Mouse (Mus musculus) kidney, embryonic 14.5 days (tissue): Measurements from ENCODE around the gene Lekr1. TPM values are rescaled to one million over a fixed set of nuclear protein-coding genes. Genes with fewer than 3 reads are reported as not detected.

Experiments used
- ATAC-seq: fragments of 200-750 bp; cut with Nextera tagmentation; 2 replicates; pipeline ENCODE4 v1.8.0; 2017; ENCODE audit warnings: moderate number of reproducible peaks, mild to moderate bottlenecking, moderate TSS enrichment, moderate library complexity; ENCODE audit not compliant: low FRiP score, low TSS enrichment
- H3K27ac ChIP-seq: fragments of 300-500 bp; sonication (generic); 2 replicates; pipeline ENCODE4 v1.5.1; 2014; ENCODE audit warnings: low read depth, mild to moderate bottlenecking, low read length, moderate library complexity, mixed read lengths
- H3K27me3 ChIP-seq: fragments of 300-500 bp; sonication (generic); 2 replicates; pipeline ENCODE4 v1.6.1; 2014; ENCODE audit warnings: mild to moderate bottlenecking, low read length; ENCODE audit not compliant: control insufficient read depth, insufficient read depth
- H3K36me3 ChIP-seq: fragments of 300-500 bp; sonication (generic); 2 replicates; pipeline ENCODE4 v1.6.1; 2014; ENCODE audit warnings: low read length, mixed read lengths; ENCODE audit not compliant: control insufficient read depth, insufficient read depth
- H3K4me1 ChIP-seq: fragments of 300-500 bp; sonication (generic); 2 replicates; pipeline ENCODE4 v1.6.1; 2014; ENCODE audit warnings: low read length, mixed read lengths; ENCODE audit not compliant: control insufficient read depth, insufficient read depth
- H3K4me2 ChIP-seq: fragments of 300-500 bp; sonication (generic); replicated peaks from 2 replicates; pipeline ENCODE4 v1.6.1; 2014; ENCODE audit warnings: low read depth, mild to moderate bottlenecking, low read length
- H3K4me3 ChIP-seq: fragments of 300-500 bp; sonication (generic); 2 replicates; pipeline ENCODE4 v1.5.1; 2014; ENCODE audit warnings: mild to moderate bottlenecking, low read length
- H3K9ac ChIP-seq: fragments of 300-500 bp; sonication (generic); 2 replicates; pipeline ENCODE4 v1.6.1; 2014; ENCODE audit warnings: low read depth, mild to moderate bottlenecking, low read length, moderate library complexity
- H3K9me3 ChIP-seq: fragments of 300-500 bp; sonication (generic); 2 replicates; pipeline ENCODE4 v1.6.1; 2016; ENCODE audit warnings: low read length; ENCODE audit not compliant: control insufficient read depth
- WGBS: fragments of 180-500 bp; shearing (Covaris S2); extraction: QIAGEN DNeasy Blood & Tissue Kit; methylation state at CpG from one replicate; pipeline ENCODE4 v1.1.7; 2014; 5-methylcytosine and 5-hydroxymethylcytosine counted together
- polyA plus RNA-seq: library from polyadenylated mRNA; unstranded; fragments of >200 nt; fragmentation: Nextera tagmentation; extraction: Ambion mirVana; gene quantifications from 2 replicates; pipeline ENCODE4 v1.2.1, GENCODE M21; 2014

Lekr1 gene
- polyA plus RNA-seq, 1 experiment from 2014 or later, result 7.2 TPM

DNA sequence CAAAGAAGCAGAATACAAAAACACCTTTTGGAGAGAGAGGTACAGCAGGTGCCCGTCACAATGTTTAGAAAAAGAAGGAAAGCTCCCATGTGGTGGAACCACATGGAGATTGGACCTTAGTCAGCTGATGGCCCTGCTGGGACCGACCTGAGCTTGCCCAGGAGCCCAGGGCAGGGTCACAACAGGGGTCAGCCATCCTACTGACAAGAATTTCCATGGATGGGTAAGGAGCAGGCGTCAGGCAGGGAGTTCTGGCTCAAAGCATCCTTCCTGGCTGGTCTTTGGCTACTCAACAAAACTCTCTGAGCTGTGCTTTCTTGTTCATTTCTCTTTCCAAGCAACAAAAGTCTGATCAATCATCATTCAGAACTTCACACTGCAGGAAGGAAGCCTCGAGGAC, 194.9 kb downstream of the Lekr1 start:
- H3K4me2 ChIP-seq, result no peak overlapping the region
- H3K9me3 ChIP-seq, result no peaks in the 10 kb centered on the region
- H3K4me3 ChIP-seq, result no peak overlapping the region
- no peak for ATAC-seq
- peak overlapping the region; percentile 6; the same call in 1 of the 2 replicates for H3K27ac ChIP-seq
- no peaks in the 10 kb centered on the region for H3K36me3 ChIP-seq
- no peaks in the 10 kb centered on the region for H3K27me3 ChIP-seq
- 31% methylated on average over 4 of the region's 4 CpGs for WGBS
- no peak overlapping the region for H3K9ac ChIP-seq
- H3K4me1 ChIP-seq, result peaks cover 36% of the 10 kb centered on the region

DNA sequence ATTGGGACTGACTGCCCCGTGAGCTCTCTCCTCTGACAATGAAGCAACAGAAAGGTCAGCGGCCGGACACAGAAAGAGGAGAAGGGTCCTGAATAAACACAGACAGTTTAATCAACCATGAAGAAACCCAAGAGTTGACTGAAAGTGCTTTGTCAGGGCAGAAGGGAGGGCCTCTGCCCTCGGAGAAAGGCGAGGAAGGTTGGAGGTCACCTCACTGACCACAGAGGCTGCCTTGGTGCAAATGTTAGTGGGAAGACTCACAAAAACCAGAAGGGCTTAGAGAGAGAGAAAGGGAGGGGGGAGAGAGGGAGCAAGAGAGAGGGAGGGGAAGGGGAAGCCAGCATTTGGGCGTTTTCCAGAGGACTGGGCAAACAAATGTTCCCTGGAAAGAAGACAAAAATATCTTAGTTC, 195.4 kb downstream of the Lekr1 start:
- Histone ChIP-seq H3K4me1 (peaks cover 36% of the 10 kb centered on the region), H3K36me3 (no peaks in the 10 kb centered on the region), H3K9ac (no peak overlapping the region), H3K4me2 (no peak overlapping the region; the same call in 1 of the 2 replicates), H3K27ac (peak overlapping the region; percentile 6; the same call in 1 of the 2 replicates), H3K9me3 (no peaks in the 10 kb centered on the region), H3K27me3 (no peaks in the 10 kb centered on the region), H3K4me3 (no peak overlapping the region)
- peak; percentile 73 for ATAC-seq
- 2% methylated on average over 6 of the region's 6 CpGs for WGBS

DNA sequence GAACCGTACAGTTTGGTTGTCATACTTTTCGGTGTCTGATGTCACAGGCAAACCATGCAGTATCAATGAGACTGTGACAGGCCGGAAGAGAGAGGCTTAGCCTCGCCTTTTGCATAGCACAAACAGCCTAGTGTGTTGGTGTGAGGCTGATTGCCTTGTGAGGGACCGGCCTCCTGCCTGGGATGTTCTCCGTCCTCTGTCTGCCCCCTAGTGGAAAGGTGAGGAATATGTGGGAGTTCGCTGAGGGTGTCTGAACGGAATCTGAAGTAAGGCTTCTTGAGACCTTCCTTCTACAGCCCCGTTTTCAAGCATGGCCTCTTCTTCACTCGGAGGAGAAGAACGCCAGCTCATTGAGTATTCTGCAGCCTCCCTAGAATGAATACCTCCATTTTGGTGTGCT, 197.3 kb downstream of the Lekr1 start:
- Histone ChIP-seq H3K36me3 (no peaks in the 10 kb centered on the region), H3K9me3 (no peaks in the 10 kb centered on the region), H3K27ac (no peak overlapping the region), H3K9ac (no peak overlapping the region), H3K27me3 (no peaks in the 10 kb centered on the region), H3K4me2 (no peak overlapping the region), H3K4me3 (no peak overlapping the region), H3K4me1 (peaks cover 32% of the 10 kb centered on the region)
- WGBS, result 4% methylated on average over 11 of the region's 11 CpGs
- peak; percentile 86 for ATAC-seq

GRCm38 (mm10) chr3:65863762-65864377, 197.8 kb downstream of the Lekr1 start:
- no peak overlapping the region for H3K27ac ChIP-seq
- H3K4me3 ChIP-seq, result no peak overlapping the region
- ATAC-seq, result no peak
- WGBS, result 69% methylated on average over 16 of the region's 16 CpGs
- H3K4me1 ChIP-seq, result peaks cover 26% of the 10 kb centered on the region
- H3K4me2 ChIP-seq, result no peak overlapping the region
- H3K36me3 ChIP-seq, result no peaks in the 10 kb centered on the region
- no peak overlapping the region for H3K9ac ChIP-seq
- H3K9me3 ChIP-seq, result no peaks in the 10 kb centered on the region
- H3K27me3 ChIP-seq, result no peaks in the 10 kb centered on the region

- H3K27ac ChIP-seq, result no peak overlapping the region
- WGBS, result 83% methylated on average over 8 of the region's 8 CpGs
- H3K36me3 ChIP-seq, result no peaks in the 10 kb centered on the region
- no peak overlapping the region for H3K4me3 ChIP-seq
- no peaks in the 10 kb centered on the region for H3K27me3 ChIP-seq
- H3K4me1 ChIP-seq, result peaks cover 13% of the 10 kb centered on the region
- no peak for ATAC-seq
- no peaks in the 10 kb centered on the region for H3K9me3 ChIP-seq
- no peak overlapping the region for H3K9ac ChIP-seq
- no peak overlapping the region for H3K4me2 ChIP-seq
These were observed 202.9 kb downstream of the Lekr1 start for GRCm38 (mm10) chr3:65868931-65869330.

GRCm38 (mm10) chr3:65869724-65870123, 203.7 kb downstream of the Lekr1 start:
- Histone ChIP-seq H3K4me1 (peaks cover 13% of the 10 kb centered on the region), H3K36me3 (no peaks in the 10 kb centered on the region), H3K9me3 (no peaks in the 10 kb centered on the region), H3K9ac (no peak overlapping the region), H3K27me3 (no peaks in the 10 kb centered on the region), H3K4me2 (no peak overlapping the region), H3K4me3 (no peak overlapping the region), H3K27ac (no peak overlapping the region)
- no peak for ATAC-seq
- WGBS, result 81% methylated on average over 6 of the region's 6 CpGs

GRCm38 (mm10) chr3:65871188-65871603, 205.2 kb downstream of the Lekr1 start:
- WGBS, result 6% methylated on average over 12 of the region's 12 CpGs
- H3K36me3 ChIP-seq, result no peaks in the 10 kb centered on the region
- no peaks in the 10 kb centered on the region for H3K9me3 ChIP-seq
- H3K4me2 ChIP-seq, result peak overlapping the region; percentile 15; the same call in 1 of the 2 replicates
- H3K4me3 ChIP-seq, result no peak overlapping the region
- H3K9ac ChIP-seq, result no peak overlapping the region; the same call in 1 of the 2 replicates
- peaks cover 13% of the 10 kb centered on the region for H3K4me1 ChIP-seq
- peak; percentile 90 for ATAC-seq
- H3K27ac ChIP-seq, result peak overlapping the region; percentile 49
- H3K27me3 ChIP-seq, result no peaks in the 10 kb centered on the region

DNA sequence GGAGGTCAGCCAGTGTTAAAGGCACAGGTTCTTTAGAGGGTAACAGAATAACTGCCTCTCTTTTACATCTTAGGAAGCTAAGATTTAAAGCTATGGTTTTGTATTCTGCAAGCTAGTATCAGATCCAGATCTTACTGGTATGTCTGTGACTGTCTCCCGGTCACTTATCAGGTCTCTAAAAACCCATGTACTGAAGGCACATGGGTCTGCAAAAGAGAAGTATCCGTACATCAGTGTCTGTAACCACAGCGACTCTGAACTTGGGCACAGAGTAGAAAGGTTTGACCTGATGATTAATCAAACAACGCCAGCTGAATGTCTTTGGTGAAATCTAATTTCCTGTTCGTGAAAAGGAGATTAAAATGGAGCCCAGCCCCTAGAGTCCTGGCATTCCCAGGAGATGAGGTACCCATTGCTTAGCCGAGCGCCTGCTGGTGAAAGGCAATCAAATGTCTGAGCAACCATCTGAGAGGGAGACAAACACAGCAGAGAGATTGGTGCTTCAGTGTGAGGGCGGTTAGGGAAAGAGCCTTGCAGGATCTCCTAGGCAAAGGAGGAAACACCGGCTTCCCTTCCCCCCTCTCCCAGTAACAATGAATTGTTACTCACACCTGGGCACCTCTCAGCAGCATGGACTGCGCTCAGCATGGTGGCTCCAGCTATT, 205.7 kb downstream of the Lekr1 start:
- Histone ChIP-seq H3K36me3 (no peaks in the 10 kb centered on the region), H3K4me3 (no peak overlapping the region), H3K9ac (no peak overlapping the region), H3K27ac (peak overlapping the region; percentile 49), H3K27me3 (no peaks in the 10 kb centered on the region), H3K4me2 (no peak overlapping the region), H3K9me3 (no peaks in the 10 kb centered on the region), H3K4me1 (peaks cover 13% of the 10 kb centered on the region)
- peak; percentile 36 for ATAC-seq
- WGBS, result 39% methylated on average over 10 of the region's 10 CpGs

DNA sequence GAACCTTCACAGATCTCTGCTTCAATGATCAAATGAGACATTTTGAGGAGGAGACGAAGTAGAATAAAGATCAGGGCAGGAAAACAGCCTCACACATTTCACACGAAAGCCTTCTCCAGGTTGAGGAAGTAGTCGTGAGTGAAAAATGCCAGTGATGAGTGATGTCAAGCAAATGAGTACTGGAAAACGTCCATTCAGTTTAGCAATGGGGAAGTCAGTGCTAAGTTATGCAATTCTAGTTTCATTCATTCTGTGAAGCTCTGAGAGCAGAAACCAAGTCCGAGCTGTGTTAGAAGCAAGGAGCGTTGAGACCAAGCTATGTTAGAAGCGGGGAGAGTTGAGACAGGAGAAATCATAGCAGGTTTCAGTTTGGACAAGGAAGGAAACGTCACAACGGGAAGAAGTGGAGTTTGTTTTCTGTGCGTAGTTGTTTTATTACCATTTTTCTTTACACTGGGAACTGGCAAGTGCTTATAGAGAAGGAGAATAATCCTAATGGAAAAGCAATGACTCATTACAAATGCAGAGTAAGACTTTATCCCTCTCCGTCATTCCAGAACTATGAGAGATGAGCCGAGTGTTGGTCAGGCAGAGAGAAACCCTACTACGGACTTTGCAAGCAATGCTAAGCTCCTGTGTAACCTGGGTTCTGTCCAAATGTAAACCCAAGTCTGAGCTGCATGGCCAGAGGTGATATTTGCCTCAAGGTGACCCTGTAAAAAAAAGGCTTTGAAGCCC, 207.2 kb downstream of the Lekr1 start:
- 66% methylated on average over 13 of the region's 13 CpGs for WGBS

More for the DNA sequence above, 207.2 kb downstream of the Lekr1 start:
- Histone ChIP-seq H3K9me3 (no peaks in the 10 kb centered on the region), H3K27me3 (no peaks in the 10 kb centered on the region), H3K4me2 (no peak overlapping the region), H3K4me1 (peaks cover 13% of the 10 kb centered on the region), H3K36me3 (no peaks in the 10 kb centered on the region), H3K9ac (no peak overlapping the region), H3K4me3 (no peak overlapping the region), H3K27ac (no peak overlapping the region)
- no peak for ATAC-seq
